ENCODE assay signal across 8 mouse cellular contexts in genomic region chr12:81844981-81845380, GRCm38 (mm10). TPM values are rescaled to one million over a fixed set of nuclear protein-coding genes. Genes with fewer than 3 reads are reported as not detected.
DNase-seq lines count a peak whose midpoint lies in the region; ATAC-seq lines count a peak whose summit lies in the region.

No protein-coding gene starts in this region.

- 8% methylated on average over 14 of the region's 14 CpGs for WGBS in forebrain, embryonic 16.5 days
- WGBS in limb, embryonic 11.5 days, result 26% methylated on average over 14 of the region's 14 CpGs
- WGBS in neural tube, embryonic 11.5 days, result 26% methylated on average over 14 of the region's 14 CpGs

- peaks cover 13% of the 10 kb centered on the region for H3K4me1 ChIP-seq in forebrain, embryonic 16.5 days (replicated peaks; ENCODE audit: control insufficient read depth, insufficient read depth, low read length)
- 0 out of 2 replicates have a peak, but pooled peaks cover 4% of the 10 kb centered on the region for H3K4me1 ChIP-seq in limb, embryonic 11.5 days (ENCODE audit: control insufficient read depth, insufficient read depth, low read length)
- H3K4me1 ChIP-seq in neural tube, embryonic 11.5 days (ENCODE audit: control insufficient read depth, insufficient read depth, low read length), result no peaks in the 10 kb centered on the region; the same call in 1 of the 2 replicates

- H3K9me3 ChIP-seq in forebrain, embryonic 16.5 days (ENCODE audit: control insufficient read depth, low read length), result no peaks in the 10 kb centered on the region
- H3K9me3 ChIP-seq in limb, embryonic 11.5 days (ENCODE audit: control insufficient read depth, low read length), result no peaks in the 10 kb centered on the region
- no peaks in the 10 kb centered on the region for H3K9me3 ChIP-seq in neural tube, embryonic 11.5 days (ENCODE audit: control insufficient read depth, low read length)

- peak overlapping the region; percentile 3; the same call in 1 of the 2 replicates for H3K4me2 ChIP-seq in forebrain, embryonic 16.5 days (ENCODE audit: low read length)
- H3K4me2 ChIP-seq in limb, embryonic 11.5 days (ENCODE audit: low read depth, severe bottlenecking), result peak overlapping the region; percentile 29; the same call in 1 of the 2 replicates
- H3K4me2 ChIP-seq in neural tube, embryonic 11.5 days (ENCODE audit: low read depth), result peak overlapping the region; percentile 10; the same call in 1 of the 2 replicates

- DNase-seq in adrenal gland, postnatal 10 days, result peak; percentile 36
- no peak for DNase-seq in adrenal gland, postnatal 4 days (ENCODE audit: low spot score in 2 of 2)
- DNase-seq in R1 (ENCODE audit: low read depth, low spot score) (peak; percentile 33), MN1 (ENCODE audit: low spot score) (no peak)
- DNase-seq in limb, embryonic 11.5 days (ENCODE audit: low spot score), result no peak
- peak; percentile 28 for DNase-seq in neural tube, embryonic 11.5 days (ENCODE audit: low spot score)
- no peak for DNase-seq in cerebellum, postnatal 25 days

- no peak overlapping the region for H3K9ac ChIP-seq in forebrain, embryonic 16.5 days (replicated peaks; ENCODE audit: low read depth, low read length)
- no peak overlapping the region for H3K9ac ChIP-seq in limb, embryonic 11.5 days (ENCODE audit: low read length)
- no peak overlapping the region for H3K9ac ChIP-seq in neural tube, embryonic 11.5 days (ENCODE audit: low read length)

- no peak overlapping the region for H3K27ac ChIP-seq in forebrain, embryonic 16.5 days (ENCODE audit: low read length)
- H3K27ac ChIP-seq in limb, embryonic 11.5 days (replicated peaks; ENCODE audit: low read depth, low read length), result no peak overlapping the region
- H3K27ac ChIP-seq in neural tube, embryonic 11.5 days (ENCODE audit: low read depth, low read length), result no peak overlapping the region

- no peaks in the 10 kb centered on the region for H3K36me3 ChIP-seq in forebrain, embryonic 16.5 days (ENCODE audit: control insufficient read depth, insufficient read depth)
- no peaks in the 10 kb centered on the region for H3K36me3 ChIP-seq in limb, embryonic 11.5 days (ENCODE audit: control insufficient read depth, insufficient read depth, low read length)
- H3K36me3 ChIP-seq in neural tube, embryonic 11.5 days (ENCODE audit: control insufficient read depth, insufficient read depth, low read length), result no peaks in the 10 kb centered on the region

- 0 out of 2 replicates have a peak, but pooled peaks have one; percentile 33 for ATAC-seq in forebrain, embryonic 16.5 days
- no peak for ATAC-seq in limb, embryonic 11.5 days (ENCODE audit: insufficient number of reproducible peaks, low FRiP score, low TSS enrichment, low read depth)
- no peak for ATAC-seq in neural tube, embryonic 11.5 days (ENCODE audit: insufficient read depth, low FRiP score, low TSS enrichment)

- no peak overlapping the region for H3K4me3 ChIP-seq in forebrain, embryonic 16.5 days (replicated peaks; ENCODE audit: low read length)
- 0 out of 2 replicates have a peak overlapping the region, but pooled peaks have one; percentile 3 for H3K4me3 ChIP-seq in limb, embryonic 11.5 days (ENCODE audit: low read depth, low read length)
- H3K4me3 ChIP-seq in neural tube, embryonic 11.5 days (ENCODE audit: low read depth, low read length), result no peak overlapping the region

- H3K27me3 ChIP-seq in forebrain, embryonic 16.5 days (replicated peaks; ENCODE audit: control insufficient read depth, insufficient read depth, low read length), result no peaks in the 10 kb centered on the region
- H3K27me3 ChIP-seq in limb, embryonic 11.5 days (ENCODE audit: control insufficient read depth, insufficient read depth, low read length), result no peaks in the 10 kb centered on the region
- no peaks in the 10 kb centered on the region for H3K27me3 ChIP-seq in neural tube, embryonic 11.5 days (ENCODE audit: control insufficient read depth, insufficient read depth, low read length)

RNA-seq across cellular contexts. Expression of gene Pcnx, which starts 14.8 kb away (rescaled TPM):
- total RNA-seq in adrenal gland, postnatal 10 days (2021), result 10 to 100 TPM; 46.5 to 52.0 TPM
- total RNA-seq in adrenal gland, postnatal 4 days (2021), result 10 to 100 TPM; 64.8 to 68.2 TPM
- 15.7 and 16.4 TPM in 2 replicates for polyA plus RNA-seq in forebrain, embryonic 16.5 days (2015; fragmentation: Nextera tagmentation; extraction: Ambion mirVana)
- polyA plus RNA-seq in limb, embryonic 11.5 days (2014; fragmentation: Nextera tagmentation; extraction: Ambion mirVana), result 12.5 and 12.8 TPM in 2 replicates
- 10.3 and 11.0 TPM in 2 replicates for polyA plus RNA-seq in neural tube, embryonic 11.5 days (2014; fragmentation: Nextera tagmentation; extraction: Ambion mirVana)

Comparison
In these comparisons a context has a peak if more than half of its experiments do, and no peak if none do; other contexts are left out.
1. DNase-seq: peak in adrenal gland, postnatal 10 days (single experiment), R1 (single experiment) and neural tube, embryonic 11.5 days (single experiment); none in adrenal gland, postnatal 4 days (0 of 2), limb, embryonic 11.5 days (single experiment), cerebellum, postnatal 25 days (0 of 2) and MN1 (single experiment).
2. Peak in every context shown above with its lines, with median percentiles within 50 percentile points of each other: H3K4me2 ChIP-seq.